Mouse (Mus musculus) kidney, adult 9 months (tissue): ENCODE data around the gene Gm10662.
"Not testable (repeated sequence)": the region's sequence is repeated elsewhere in the genome, so short reads cannot be mapped to it uniquely, and the experiment has no call there.

Experiments
- DNase-seq: peaks from one replicate; pipeline ENCODE4 v3.0.0; 2022

Gene Gm10662

GRCm38 (mm10) chr7:23144380-23144779, at the start of gene Gm10662:
Gene Gm10662, minus strand, starts transcription at chr7:23144480.
- DNase-seq: not testable (repeated sequence)

GRCm38 (mm10) chr7:23163505-23163904, 19.2 kb upstream of the Gm10662 start:
- not testable (repeated sequence) for DNase-seq
